ENCODE assay signal across 8 mouse cellular contexts in the genomic region with DNA sequence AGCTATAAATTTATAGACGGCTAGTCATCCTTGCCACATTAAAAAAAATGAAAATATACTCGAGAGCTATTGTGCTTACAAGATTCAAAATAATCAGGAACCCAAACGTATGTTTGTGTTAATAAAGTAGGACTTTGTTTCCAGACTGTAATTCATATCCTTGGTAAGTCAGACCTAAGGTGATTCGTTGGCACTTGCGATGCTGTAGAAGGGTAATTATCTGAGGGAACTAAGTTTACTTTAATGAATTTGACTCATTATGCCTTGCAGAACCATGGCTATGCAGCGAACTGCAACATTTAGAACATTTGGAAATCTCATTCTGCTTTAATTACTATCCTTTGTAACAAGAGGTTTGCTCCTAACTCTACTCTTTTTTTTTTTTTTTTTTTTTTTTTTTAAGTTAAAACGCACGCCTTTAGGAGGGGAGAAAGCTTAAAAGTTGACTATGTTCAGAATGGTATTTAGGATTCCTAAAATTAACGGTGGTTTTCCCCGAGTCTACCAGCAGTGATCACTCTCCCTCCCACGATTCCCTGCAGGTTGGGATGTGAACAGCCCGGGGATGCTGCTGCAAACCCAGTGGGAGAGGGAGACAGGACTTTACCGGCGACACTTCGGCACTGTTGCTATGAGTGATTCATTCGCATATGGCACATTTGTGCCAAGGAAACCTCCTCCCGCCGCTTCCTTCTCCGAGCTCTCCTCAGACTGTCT. TPM values are rescaled to one million over a fixed set of nuclear protein-coding genes. Genes with fewer than 3 reads are reported as not detected.
DNase-seq lines count a peak whose midpoint lies in the region; ATAC-seq and TF ChIP-seq lines count a peak whose summit lies in the region.

No protein-coding gene starts in this region.

- H3K27ac ChIP-seq in layer of hippocampus, adult 2 months, result peak overlapping the region; percentile 100
- H3K27ac ChIP-seq in neural tube, embryonic 12.5 days, result peak overlapping the region; percentile 98

- no peaks in the 10 kb centered on the region for H3K36me3 ChIP-seq in neural tube, embryonic 12.5 days

- TF ChIP-seq POLR2A in brain, embryonic 14.5 days (IDR thresholded peaks at IDR 0.05; ENCODE audit: borderline replicate concordance, extremely low read depth, insufficient read depth, insufficient read length, poor library complexity, severe bottlenecking), result no peak

- peak overlapping the region; percentile 74 for H3K4me2 ChIP-seq in neural tube, embryonic 12.5 days (replicated peaks)

- no peak for DNase-seq in layer of hippocampus, adult 2 months (ENCODE audit: low spot score in 2 of 2)
- no peak for DNase-seq in layer of hippocampus, adult 9-11 months
- DNase-seq in brain, embryonic 14.5 days (ENCODE audit: low read depth), result no peak
- no peak for DNase-seq in layer of hippocampus, adult 8-10 months (ENCODE audit: low spot score in 2 of 2)
- DNase-seq in gastrocnemius, postnatal 25 days, result no peak
- DNase-seq in right cerebral cortex, postnatal 25 days, result no peak

- no peaks in the 10 kb centered on the region for H3K27me3 ChIP-seq in neural tube, embryonic 12.5 days (replicated peaks)

- ATAC-seq in inflammation-experienced regulatory T-cells, adult 6 months, result peak; percentile 25
- peak; percentile 70 for ATAC-seq in neural tube, embryonic 12.5 days (ENCODE audit: low FRiP score, low read depth)

- H3K9me3 ChIP-seq in neural tube, embryonic 12.5 days, result no peaks in the 10 kb centered on the region

- 14% methylated on average over 19 of the region's 19 CpGs for WGBS in neural tube, embryonic 12.5 days

- 0 out of 2 replicates have a peak, but pooled peaks have one; percentile 44 for TF ChIP-seq CTCF in layer of hippocampus, adult 2 months (conservative IDR thresholded peaks at IDR 0.05)
- peak; percentile 30; the same call in 1 of the 2 replicates for TF ChIP-seq CTCF in brain, embryonic 14.5 days (IDR thresholded peaks at IDR 0.05; ENCODE audit: borderline replicate concordance, extremely low read depth, insufficient read depth, insufficient read length)

- H3K9ac ChIP-seq in neural tube, embryonic 12.5 days, result peak overlapping the region; percentile 90

- H3K4me3 ChIP-seq in layer of hippocampus, adult 2 months, result peak overlapping the region; percentile 93
- H3K4me3 ChIP-seq in neural tube, embryonic 12.5 days, result peak overlapping the region; percentile 87

- H3K4me1 ChIP-seq in neural tube, embryonic 12.5 days, result peaks cover 11% of the 10 kb centered on the region

RNA-seq across cellular contexts. Expression of a gene that starts 3.6 kb away (rescaled TPM):
- 100 to 1,000 TPM; 163 to 171 TPM for total RNA-seq in layer of hippocampus, adult 2 months (2021)
- 18.7 and 21.4 TPM in 2 replicates for polyA plus RNA-seq in brain, embryonic 14.5 days (2012; rRNA removed)
- polyA plus RNA-seq in inflammation-experienced regulatory T-cells, adult 6 months (2017; shearing (Covaris generic)), result 1 to 10 TPM; 2.4 to 4.5 (median 4.1) TPM
- 18.2 and 18.9 TPM in 2 replicates for polyA plus RNA-seq in neural tube, embryonic 12.5 days (2016; fragmentation: Nextera tagmentation; extraction: Ambion mirVana)
- 100 to 1,000 TPM; 117 to 181 (median 146) TPM for total RNA-seq in layer of hippocampus, adult 8-10 months (2022)
- 10 to 100 TPM; 65.7 to 92.3 TPM for total RNA-seq in gastrocnemius, postnatal 25 days (2021)
